Mouse (Mus musculus) cortical plate, adult 2 months (tissue): ENCODE measurements around the gene Dact2.

Source experiments
- CTCF ChIP-seq: fragments of 200-500 bp; IDR thresholded peaks from 2 replicates; pipeline ENCODE4 v1.5.1; 2011; ENCODE audit warnings: mild to moderate bottlenecking, control low read depth, low read length; ENCODE audit not compliant: insufficient read depth; ENCODE audit errors: extremely low read depth
- POLR2A ChIP-seq: fragments of 200-500 bp; IDR thresholded peaks from 2 replicates; pipeline ENCODE4 v1.6.1; 2011; ENCODE audit warnings: mild to moderate bottlenecking, low read length, control low read depth; ENCODE audit not compliant: insufficient read depth; ENCODE audit errors: extremely low read depth

GRCm38 (mm10) chr17:14183717-14184116 lies 20.4 kb downstream of the Dact2 start:
- TF ChIP-seq POLR2A: no peak
- no peak for TF ChIP-seq CTCF
